ENCODE assay signal across 16 mouse cellular contexts in the genomic region with DNA sequence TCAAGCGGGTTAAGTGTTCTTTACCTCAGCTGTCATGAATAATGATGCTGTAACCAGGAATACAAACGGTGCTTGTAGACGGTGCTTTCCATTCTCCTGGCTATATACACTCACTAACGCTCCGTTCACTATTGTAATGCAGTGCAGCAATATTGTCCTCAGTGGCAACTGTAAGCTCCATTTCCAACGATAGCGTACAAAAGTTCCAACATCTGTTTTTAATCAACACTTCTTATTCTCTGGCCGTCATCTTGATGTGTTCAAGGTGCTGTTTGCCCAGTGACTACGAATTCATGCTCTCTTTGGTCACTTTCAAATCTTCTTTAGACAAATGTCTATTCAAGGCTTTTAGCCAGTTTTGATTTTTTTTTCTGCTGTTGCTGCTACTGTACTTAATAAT.
"Had no signal": no experiment of that assay in that cellular context is flagged by ENCODE, and none has a peak within 500 bp of the region (broad histone marks: within the 10 kb centered on the region; RNA-seq: fewer than 3 reads in every experiment).

No protein-coding gene starts in this region.

- H3K27ac ChIP-seq: left cerebral cortex, adult 2 months; liver, embryonic 13.5 days; midbrain, embryonic 10.5 days; neural tube, embryonic 15.5 days had no signal

- DNase-seq: kidney, adult 11 months; kidney, adult 9 months; kidney, postnatal 36 days; liver; liver, embryonic 13.5 days; liver, postnatal 0 days; lung, postnatal 4 days; midbrain, embryonic 14.5 days; right cerebral cortex, adult 18-20 months; right cerebral cortex, postnatal 25 days; thymus, postnatal 36 days had no signal

- H3K4me2 ChIP-seq: liver, embryonic 13.5 days; neural tube, embryonic 15.5 days had no signal

- H3K27me3 ChIP-seq: liver, embryonic 13.5 days; neural tube, embryonic 15.5 days had no signal

- H3K4me1 ChIP-seq: liver, embryonic 13.5 days; midbrain, embryonic 10.5 days; neural tube, embryonic 15.5 days had no signal

- H3K36me3 ChIP-seq: liver, embryonic 13.5 days; midbrain, embryonic 10.5 days; neural tube, embryonic 15.5 days had no signal

- H3K9me3 ChIP-seq: neural tube, embryonic 15.5 days had no signal

- H3K9ac ChIP-seq: liver, embryonic 13.5 days; liver, postnatal 0 days; neural tube, embryonic 15.5 days had no signal

- ATAC-seq: liver, postnatal 0 days; lung, postnatal 0 days had no signal

- H3K4me3 ChIP-seq: left cerebral cortex, adult 2 months; liver, embryonic 13.5 days; midbrain, embryonic 10.5 days; myocyte; neural tube, embryonic 15.5 days had no signal
